Mouse (Mus musculus) lung, adult 18-20 months (tissue): ENCODE data around the gene Olfr488.
"Not testable (repeated sequence)": the region's sequence is repeated elsewhere in the genome, so short reads cannot be mapped to it uniquely, and the experiment has no call there.

Source experiments
- DNase-seq, 2 experiments: peaks; one replicate each; pipeline ENCODE4 v3.0.0; 2022; ENCODE audit warnings: mixed read lengths in 2 of 2

Olfr488 gene

GRCm38 (mm10) chr7:108258247-108258646, at the start of gene Olfr488:
Olfr488 (minus strand) TSS chr7:108258347.
- no peak for DNase-seq

- DNase-seq: no peak
Measured at GRCm38 (mm10) chr7:108288834-108289233, 30.7 kb upstream of the Olfr488 start, which contains the start of gene Olfr490. Olfr490 (minus strand) TSS chr7:108288934.

- DNase-seq: no peak
Measured at GRCm38 (mm10) chr7:108233551-108233950, 24.6 kb downstream of the Olfr488 start.

- DNase-seq: not testable (repeated sequence)
Measured at GRCm38 (mm10) chr7:108214536-108214935, 43.6 kb downstream of the Olfr488 start, which contains the start of gene Olfr487. Olfr487 (minus strand) TSS chr7:108214636.
